Mouse (Mus musculus) effector memory CD4-positive, alpha-beta T cell, adult 7 months (primary cell): ENCODE results near the gene Hoxc9. TPM values are rescaled to one million over a fixed set of nuclear protein-coding genes. Genes with fewer than 3 reads are reported as not detected.

Experiments used
- polyA plus RNA-seq: library from polyadenylated mRNA; unstranded; fragments of 100-300 nt; shearing (Covaris generic); gene quantifications from one replicate; pipeline ENCODE4 v1.2.1, GENCODE M21; 2017

The Hoxc9 gene
- not detected for polyA plus RNA-seq

DNA sequence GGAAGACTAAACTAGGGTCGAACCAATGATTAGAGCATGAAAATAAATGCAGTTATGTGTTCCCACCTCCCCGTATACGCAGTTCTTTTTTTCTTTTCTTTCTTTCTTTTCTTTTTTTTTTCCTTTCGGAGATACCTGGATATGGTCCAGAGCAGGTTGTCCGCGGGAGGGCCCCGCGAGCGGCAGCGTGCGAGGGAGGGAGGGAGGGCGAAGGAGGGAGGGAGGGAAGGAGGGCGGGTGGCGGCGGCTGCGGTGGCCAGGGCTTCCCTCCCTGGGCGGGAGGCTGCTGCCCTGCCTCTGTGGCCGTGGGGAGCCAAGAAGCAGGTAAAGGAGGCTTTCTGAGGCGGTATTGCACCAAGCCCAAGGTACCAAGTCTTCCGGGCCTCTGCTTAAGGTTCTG is at the start of gene Hoxc9:
Gene Hoxc9, plus strand, starts transcription at position 269 of the 400 bp plus-strand sequence.

DNA sequence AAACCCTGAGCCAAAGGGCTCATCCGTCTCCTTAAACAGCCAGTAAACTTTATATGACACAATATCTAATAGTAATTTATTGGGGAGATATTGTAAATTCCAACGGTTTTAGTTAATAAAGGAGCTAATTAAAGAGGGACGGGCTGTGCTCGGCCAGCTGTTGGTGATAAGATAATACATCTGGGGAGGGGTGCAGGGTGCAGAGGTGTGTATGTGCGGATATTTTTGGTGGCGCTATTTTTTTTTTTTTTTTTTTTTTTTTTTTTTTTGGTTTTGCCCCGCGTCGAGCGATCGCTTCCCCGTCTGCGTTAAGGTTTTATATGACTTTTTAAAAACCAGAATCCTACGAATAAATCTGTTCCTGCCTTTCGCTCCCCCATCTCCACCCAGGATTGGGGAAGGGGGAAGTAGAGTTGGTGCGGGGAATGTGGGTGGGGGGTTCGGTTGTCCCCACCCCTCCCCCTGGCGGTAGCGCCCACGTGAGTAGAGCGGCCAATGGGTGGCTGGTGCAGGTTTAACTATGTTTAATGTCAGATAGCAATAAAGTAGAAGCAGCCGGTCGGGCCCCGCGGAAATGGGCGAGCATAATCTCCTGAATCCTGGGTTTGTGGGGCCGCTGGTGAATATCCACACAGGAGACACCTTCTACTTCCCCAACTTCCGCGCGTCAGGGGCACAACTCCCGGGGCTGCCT is 39.8 kb upstream of the Hoxc9 start, which contains the start of gene Hoxc12:
Gene Hoxc12, plus strand, starts transcription at position 479 of the 694 bp plus-strand sequence.

DNA sequence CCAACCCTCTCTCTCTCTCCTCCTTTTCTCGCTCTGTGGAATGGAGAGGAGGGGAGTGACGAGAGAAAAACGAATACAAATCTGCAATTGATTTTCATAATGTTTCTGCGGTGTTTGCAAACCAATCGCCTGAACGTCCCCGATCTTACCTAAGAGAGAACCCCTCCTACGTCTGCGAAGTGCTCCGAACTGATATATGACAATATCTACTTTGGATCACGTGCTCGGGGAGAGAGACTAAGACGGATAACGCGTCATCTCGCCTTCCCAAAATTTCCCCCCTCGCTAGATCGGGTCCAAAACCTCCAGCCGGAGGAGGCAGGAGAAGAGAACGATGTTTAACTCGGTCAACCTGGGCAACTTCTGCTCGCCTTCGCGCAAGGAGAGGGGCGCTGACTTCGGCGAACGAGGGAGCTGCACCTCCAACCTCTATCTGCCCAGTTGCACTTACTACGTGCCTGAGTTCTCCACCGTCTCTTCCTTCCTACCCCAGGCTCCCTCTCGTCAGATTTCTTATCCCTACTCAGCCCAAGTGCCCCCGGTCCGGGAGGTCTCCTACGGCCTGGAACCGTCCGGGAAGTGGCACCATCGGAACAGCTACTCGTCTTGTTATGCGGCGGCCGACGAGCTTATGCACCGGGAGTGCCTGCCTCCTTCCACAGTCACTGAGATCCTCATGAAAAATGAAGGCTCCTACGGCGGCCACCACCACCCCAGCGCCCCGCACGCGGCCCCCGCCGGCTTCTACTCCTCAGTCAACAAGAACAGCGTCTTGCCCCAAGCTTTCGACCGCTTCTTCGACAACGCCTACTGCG is 21.8 kb upstream of the Hoxc9 start, which contains the start of gene Hoxc11:
Gene Hoxc11, plus strand, starts transcription at position 236 of the 815 bp plus-strand sequence.

DNA sequence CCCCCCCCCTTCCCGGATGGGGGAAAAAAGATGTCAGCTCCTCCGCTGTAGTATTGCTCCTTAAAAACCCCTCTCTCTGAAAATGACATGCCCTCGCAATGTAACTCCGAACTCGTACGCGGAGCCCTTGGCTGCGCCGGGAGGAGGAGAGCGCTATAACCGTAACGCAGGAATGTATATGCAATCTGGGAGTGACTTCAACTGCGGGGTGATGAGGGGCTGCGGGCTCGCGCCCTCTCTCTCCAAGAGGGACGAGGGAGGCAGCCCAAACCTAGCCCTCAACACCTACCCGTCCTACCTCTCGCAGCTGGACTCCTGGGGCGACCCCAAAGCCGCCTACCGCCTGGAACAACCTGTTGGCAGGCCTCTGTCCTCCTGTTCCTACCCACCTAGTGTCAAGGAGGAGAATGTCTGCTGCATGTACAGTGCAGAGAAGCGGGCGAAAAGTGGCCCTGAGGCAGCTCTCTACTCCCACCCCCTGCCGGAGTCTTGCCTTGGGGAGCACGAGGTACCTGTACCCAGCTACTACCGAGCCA is 9.4 kb upstream of the Hoxc9 start, which contains the start of gene Hoxc10:
Gene Hoxc10, plus strand, starts transcription at position 21 of the 536 bp plus-strand sequence.

DNA sequence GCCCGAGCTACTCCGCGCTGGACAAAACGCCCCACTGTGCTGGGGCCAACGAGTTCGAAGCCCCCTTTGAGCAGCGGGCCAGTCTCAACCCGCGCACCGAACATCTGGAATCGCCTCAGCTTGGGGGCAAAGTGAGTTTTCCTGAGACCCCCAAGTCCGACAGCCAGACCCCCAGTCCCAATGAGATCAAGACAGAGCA is 9.0 kb upstream of the Hoxc9 start, which contains the start of gene Hoxc5:
Gene Hoxc5, plus strand, starts transcription at position 132 of the 199 bp plus-strand sequence.

DNA sequence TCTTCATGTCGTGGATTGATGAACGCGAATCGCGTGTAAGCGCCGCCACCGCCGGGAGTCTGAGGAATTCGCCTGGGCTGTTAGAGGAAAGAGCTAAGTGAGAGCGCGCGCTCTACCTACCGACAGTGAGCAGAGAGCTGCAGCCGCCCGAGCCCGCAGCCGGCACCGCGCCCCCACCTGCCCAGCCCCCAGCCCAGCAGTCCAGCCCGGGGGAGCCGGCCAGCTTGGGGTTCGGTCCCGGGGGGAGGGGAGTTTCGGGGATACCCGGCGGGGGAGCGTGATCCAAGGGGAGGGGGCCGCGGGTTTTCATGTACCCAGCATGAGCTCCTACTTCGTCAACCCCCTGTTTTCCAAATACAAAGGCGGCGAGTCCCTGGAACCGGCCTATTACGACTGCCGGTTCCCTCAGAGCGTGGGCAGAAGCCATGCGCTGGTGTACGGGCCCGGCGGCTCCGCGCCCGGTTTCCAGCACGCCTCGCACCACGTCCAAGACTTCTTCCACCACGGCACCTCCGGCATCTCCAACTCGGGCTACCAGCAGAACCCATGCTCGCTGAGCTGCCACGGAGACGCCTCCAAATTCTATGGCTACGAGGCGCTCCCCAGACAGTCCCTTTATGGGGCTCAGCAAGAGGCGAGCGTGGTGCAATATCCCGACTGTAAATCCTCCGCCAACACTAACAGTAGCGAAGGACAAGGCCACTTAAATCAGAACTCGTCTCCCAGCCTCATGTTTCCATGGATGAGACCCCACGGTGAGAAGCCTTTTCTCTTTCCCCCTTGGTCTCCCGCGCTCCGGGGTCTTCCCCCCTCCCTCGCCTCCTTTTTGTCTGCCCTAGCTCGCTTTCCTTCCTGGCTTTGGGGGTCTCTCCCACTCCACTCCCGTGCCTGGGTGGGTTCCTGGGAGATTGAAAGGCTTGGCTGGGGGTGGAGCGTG is 14.5 kb downstream of the Hoxc9 start, which contains the start of gene Hoxc8:
Gene Hoxc8, plus strand, starts transcription at position 147 of the 937 bp plus-strand sequence.

DNA sequence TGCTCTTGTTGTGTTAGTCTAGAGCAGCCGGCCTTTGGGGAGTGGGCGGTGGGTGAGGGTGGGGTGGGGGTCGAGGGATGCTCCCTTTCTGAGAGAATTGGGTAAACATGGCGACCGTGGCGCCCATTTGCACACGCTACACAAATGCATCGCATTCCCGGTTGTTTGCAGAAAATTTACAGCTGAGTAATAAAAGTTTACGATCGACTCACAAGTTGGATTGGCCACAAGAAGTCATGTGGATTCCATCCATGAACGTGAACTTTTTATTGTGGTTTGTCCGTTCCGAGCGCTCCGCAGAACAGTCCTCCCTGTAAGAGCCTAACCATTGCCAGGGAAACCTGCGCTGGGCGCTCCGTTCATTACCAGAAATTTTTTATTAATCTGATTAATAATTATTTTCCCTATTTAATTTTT is 21.7 kb downstream of the Hoxc9 start, which contains the start of gene Hoxc6:
Gene Hoxc6, plus strand, starts transcription at position 319 of the 417 bp plus-strand sequence.

DNA sequence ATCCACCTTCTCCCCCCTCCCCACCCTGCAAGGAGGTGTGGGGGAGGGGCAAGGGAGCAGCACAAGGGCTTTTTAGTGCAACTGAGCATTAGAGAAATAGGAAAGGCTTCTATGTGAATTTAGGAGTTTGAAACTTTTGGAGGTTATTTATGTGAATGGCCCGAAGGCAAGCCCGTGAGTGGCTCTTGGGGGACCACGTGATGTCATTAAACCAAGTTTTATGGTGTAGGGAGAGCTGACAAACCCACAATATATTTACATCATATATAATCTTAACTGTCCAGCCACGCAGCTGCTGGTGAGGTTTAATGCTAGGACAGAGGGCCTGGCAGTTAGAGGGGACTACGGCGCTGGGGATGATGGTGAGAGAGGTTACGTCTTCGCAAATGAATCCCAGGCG is 42.4 kb downstream of the Hoxc9 start, which contains the start of gene Hoxc4:
Gene Hoxc4, plus strand, starts transcription at position 299 of the 400 bp plus-strand sequence.

Other genes starting within 250 kb of the Hoxc9 start
- gene Hoxc13, start 55.3 kb upstream of the Hoxc9 start, polyA plus RNA-seq = 0.15 TPM
- not detected for gene Hoxc12, start 39.7 kb upstream of the Hoxc9 start, polyA plus RNA-seq
- gene Hoxc11, start 22.0 kb upstream of the Hoxc9 start, polyA plus RNA-seq = not detected
- 0.20 TPM for gene Hoxc10, start 9.6 kb upstream of the Hoxc9 start, polyA plus RNA-seq
- not detected for gene Hoxc5, start 9.0 kb upstream of the Hoxc9 start, polyA plus RNA-seq
- gene Hoxc8, start 14.2 kb downstream of the Hoxc9 start, polyA plus RNA-seq = not detected
- gene Hoxc6, start 21.8 kb downstream of the Hoxc9 start, polyA plus RNA-seq = not detected
- not detected for gene Hoxc4, start 42.5 kb downstream of the Hoxc9 start, polyA plus RNA-seq
- gene Smug1, start 190.7 kb downstream of the Hoxc9 start, polyA plus RNA-seq = 4.1 TPM